ENCODE assay signal across 34 mouse cellular contexts in the genomic region with DNA sequence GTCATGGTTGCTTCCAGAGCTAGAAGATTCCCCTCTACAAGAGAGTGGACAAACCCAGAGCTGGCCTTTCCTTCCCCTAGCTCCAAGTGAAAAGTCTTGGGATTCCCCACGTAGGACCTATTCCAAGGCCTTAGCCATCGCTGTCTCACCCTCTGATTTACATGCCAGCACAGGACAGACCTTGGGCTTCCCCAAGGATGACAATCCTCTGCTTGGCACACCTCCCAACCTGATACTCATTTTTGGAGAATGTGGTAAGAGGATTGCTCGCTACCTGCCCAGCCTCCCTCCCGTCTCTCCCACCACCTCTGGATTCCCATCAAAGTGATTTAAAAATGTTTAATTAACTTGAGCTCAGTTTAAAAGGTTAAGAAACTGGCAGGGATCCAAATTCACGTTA. TPM values are rescaled to one million over a fixed set of nuclear protein-coding genes. Genes with fewer than 3 reads are reported as not detected.
A peak's percentile ranks its signal among the peaks of the same experiment; 100 is the strongest.
DNase-seq lines count a peak whose midpoint lies in the region; ATAC-seq and TF ChIP-seq lines count a peak whose summit lies in the region.
"Had no signal": no experiment of that assay in that cellular context is flagged by ENCODE, and none has a peak within 500 bp of the region (broad histone marks: within the 10 kb centered on the region; RNA-seq: fewer than 3 reads in every experiment).

No protein-coding gene starts in this region.

- TF ChIP-seq CTCF in forebrain, postnatal 0 days (IDR thresholded peaks at IDR 0.05; ENCODE audit: low read depth): no peak

- DNase-seq in forebrain, embryonic 14.5 days (ENCODE audit: low spot score): no peak
- no peak for DNase-seq in forebrain, postnatal 0 days
- peak; percentile 91 for DNase-seq in adrenal gland, adult 2 months
- DNase-seq in adrenal gland, postnatal 10 days: peak; percentile 79
- peak; percentile 85 for DNase-seq in adrenal gland, postnatal 36 days
- no peak for DNase-seq in urinary bladder, adult 2 months (ENCODE audit: low spot score)
- no peak for DNase-seq in heart, adult 18-20 months
- DNase-seq: B cell, adult 2 months; cerebellum, adult 18-20 months; cerebellum, adult 9-10 months; cerebellum, postnatal 25 days; gastrocnemius, adult 2 months; gastrocnemius, postnatal 25 days; heart, adult 2 months; heart, postnatal 14 days; heart, postnatal 4 days; kidney, adult 11 months; kidney, adult 8-10 months had no signal

- 0 out of 2 replicates have a peak overlapping the region, but pooled peaks have one; percentile 14 for H3K27ac ChIP-seq in forebrain, embryonic 14.5 days (ENCODE audit: low read depth, low read length)
- H3K27ac ChIP-seq in forebrain, postnatal 0 days (ENCODE audit: low read depth, low read length): no peak overlapping the region
- H3K27ac ChIP-seq: embryonic facial prominence, embryonic 12.5 days; embryonic facial prominence, embryonic 15.5 days; forebrain, embryonic 12.5 days; gastrocnemius, adult 2 months; heart, adult 2 months; heart, embryonic 10.5 days; heart, embryonic 13.5 days; intestine, embryonic 15.5 days had no signal

- H3K36me3 ChIP-seq in forebrain, embryonic 14.5 days (ENCODE audit: control insufficient read depth, insufficient read depth, low read length): peaks cover 21% of the 10 kb centered on the region
- no peaks in the 10 kb centered on the region for H3K36me3 ChIP-seq in forebrain, postnatal 0 days (ENCODE audit: insufficient read depth)
- H3K36me3 ChIP-seq: embryonic facial prominence, embryonic 15.5 days; intestine, embryonic 15.5 days had no signal

- no peak overlapping the region for H3K9ac ChIP-seq in forebrain, embryonic 14.5 days (ENCODE audit: low read length)
- H3K9ac ChIP-seq in forebrain, postnatal 0 days: no peak overlapping the region
- H3K9ac ChIP-seq: embryonic facial prominence, embryonic 12.5 days; embryonic facial prominence, embryonic 15.5 days; forebrain, embryonic 12.5 days; heart, embryonic 13.5 days; intestine, embryonic 15.5 days had no signal

- ATAC-seq in forebrain, embryonic 14.5 days: no peak
- ATAC-seq in forebrain, postnatal 0 days: no peak
- ATAC-seq: forebrain, embryonic 16.5 days; hindbrain, embryonic 16.5 days; intestine, embryonic 15.5 days; Patski had no signal

- no peaks in the 10 kb centered on the region for H3K9me3 ChIP-seq in forebrain, embryonic 14.5 days (replicated peaks; ENCODE audit: control insufficient read depth, low read length)
- H3K9me3 ChIP-seq in forebrain, postnatal 0 days (ENCODE audit: low read length): no peaks in the 10 kb centered on the region
- H3K9me3 ChIP-seq: embryonic facial prominence, embryonic 12.5 days; embryonic facial prominence, embryonic 15.5 days; forebrain, embryonic 12.5 days; G1E; heart, embryonic 10.5 days; heart, embryonic 13.5 days; intestine, embryonic 15.5 days had no signal

- no peak overlapping the region for H3K4me2 ChIP-seq in forebrain, embryonic 14.5 days (ENCODE audit: low read length)
- no peak overlapping the region for H3K4me2 ChIP-seq in forebrain, postnatal 0 days (ENCODE audit: low read depth)
- H3K4me2 ChIP-seq: embryonic facial prominence, embryonic 12.5 days; embryonic facial prominence, embryonic 15.5 days; forebrain, embryonic 12.5 days; heart, embryonic 13.5 days; intestine, embryonic 15.5 days had no signal

- H3K4me1 ChIP-seq in forebrain, embryonic 14.5 days (ENCODE audit: control insufficient read depth, insufficient read depth, low read length): peaks cover 14% of the 10 kb centered on the region; the same call in 1 of the 2 replicates
- no peaks in the 10 kb centered on the region for H3K4me1 ChIP-seq in forebrain, postnatal 0 days (ENCODE audit: insufficient read depth)
- H3K4me1 ChIP-seq: embryonic facial prominence, embryonic 12.5 days; embryonic facial prominence, embryonic 15.5 days; intestine, embryonic 15.5 days had no signal

- WGBS in forebrain, embryonic 14.5 days: 47% methylated on average over 5 of the region's 5 CpGs
- WGBS in forebrain, postnatal 0 days: 61% methylated on average over 5 of the region's 5 CpGs

- H3K4me3 ChIP-seq in forebrain, embryonic 14.5 days (ENCODE audit: low read depth, low read length): no peak overlapping the region
- H3K4me3 ChIP-seq in forebrain, postnatal 0 days (ENCODE audit: low read depth, low read length): no peak overlapping the region
- H3K4me3 ChIP-seq: embryonic facial prominence, embryonic 12.5 days; embryonic facial prominence, embryonic 15.5 days; erythroblast, embryonic 14.5 days; forebrain, embryonic 12.5 days; gastrocnemius, adult 2 months; heart, adult 2 months; heart, embryonic 10.5 days; heart, embryonic 13.5 days; intestine, embryonic 15.5 days had no signal

- no peaks in the 10 kb centered on the region for H3K27me3 ChIP-seq in forebrain, embryonic 14.5 days (replicated peaks; ENCODE audit: control insufficient read depth, insufficient read depth, low read length)
- H3K27me3 ChIP-seq in forebrain, postnatal 0 days (ENCODE audit: insufficient read depth, low read length): no peaks in the 10 kb centered on the region
- H3K27me3 ChIP-seq: CH12.LX; embryonic facial prominence, embryonic 12.5 days; embryonic facial prominence, embryonic 15.5 days; forebrain, embryonic 12.5 days; heart, embryonic 13.5 days; intestine, embryonic 15.5 days; Patski had no signal

RNA-seq across cellular contexts. Expression of gene Ccdc182, which starts 52.2 kb away (rescaled TPM):
- polyA plus RNA-seq in forebrain, embryonic 14.5 days (2014; fragmentation: Nextera tagmentation; extraction: Ambion mirVana): 0.24 TPM in 1 of 2 replicates, not detected in the other
- not detected in 2 replicates for total RNA-seq in forebrain, postnatal 0 days (2014; rRNA removed)
- polyA plus RNA-seq in forebrain, postnatal 0 days (2015; fragmentation: Nextera tagmentation; extraction: Ambion mirVana): not detected in 2 replicates
- not detected for total RNA-seq in adrenal gland, adult 2 months (2021)
- polyA plus RNA-seq in adrenal gland, adult 2 months (2012; rRNA removed): not detected in 2 replicates
- total RNA-seq in adrenal gland, postnatal 10 days (2021): not detected
- not detected for total RNA-seq in adrenal gland, postnatal 36 days (2021)
- not detected in 2 replicates for polyA plus RNA-seq in urinary bladder, adult 2 months (2012; rRNA removed)
- total RNA-seq in heart, adult 18-20 months (2021): not detected
- total RNA-seq: CH12.LX; common myeloid progenitor, adult 5-6 weeks; G1E; gastrocnemius, adult 2 months; gastrocnemius, postnatal 25 days; heart, adult 2 months; heart, postnatal 14 days; heart, postnatal 4 days had no signal
- polyA plus RNA-seq: embryonic facial prominence, embryonic 15.5 days; erythroblast, embryonic 14.5 days; forebrain, embryonic 16.5 days; frontal cortex, adult 2 months; G1E; gonadal fat pad, adult 2 months; heart, adult 2 months; heart, embryonic 13.5 days; heart, embryonic 16.5 days; intestine, embryonic 15.5 days; Patski had no signal

Comparison
In these comparisons a context has a peak if more than half of its experiments do, and no peak if none do; other contexts are left out.
1. DNase-seq: peak in adrenal gland, adult 2 months (single experiment), adrenal gland, postnatal 10 days (single experiment) and adrenal gland, postnatal 36 days (2 of 2); none in forebrain, embryonic 14.5 days (single experiment), forebrain, postnatal 0 days (single experiment), urinary bladder, adult 2 months (single experiment) and heart, adult 18-20 months (0 of 2).